16 mouse cellular contexts compared by ENCODE assay signal in the genomic region with DNA sequence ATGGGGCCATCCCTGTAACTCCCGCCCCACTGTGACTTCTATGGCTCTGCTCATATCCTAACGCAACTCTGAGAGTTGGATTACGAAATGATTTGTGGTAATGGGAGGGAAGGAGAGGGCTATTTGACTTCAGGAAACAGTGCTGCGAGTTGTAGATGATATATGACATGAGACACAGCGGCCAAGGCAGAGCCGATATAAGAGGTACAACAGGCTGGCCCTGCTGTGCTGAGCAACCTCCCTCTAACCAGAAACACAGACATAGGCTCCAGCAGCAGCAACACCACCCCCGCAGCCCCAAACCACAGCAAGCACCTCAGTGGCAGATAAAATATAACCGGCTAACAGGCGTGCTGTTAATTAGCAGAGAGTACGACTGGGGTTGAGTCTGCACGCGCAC.
DNase-seq lines count a peak whose midpoint lies in the region; ATAC-seq and TF ChIP-seq lines count a peak whose summit lies in the region.
"Had no signal": no experiment of that assay in that cellular context is flagged by ENCODE, and none has a peak within 500 bp of the region (broad histone marks: within the 10 kb centered on the region; RNA-seq: fewer than 3 reads in every experiment).

No protein-coding gene starts in this region.

- peaks cover 42% of the 10 kb centered on the region for H3K27me3 ChIP-seq in limb, embryonic 12.5 days

- peaks cover 29% of the 10 kb centered on the region for H3K4me1 ChIP-seq in limb, embryonic 12.5 days (replicated peaks)
- H3K4me1 ChIP-seq: liver, embryonic 15.5 days; megakaryocyte, embryonic 14.5 days had no signal

- H3K4me3 ChIP-seq in limb, embryonic 12.5 days (replicated peaks): no peak overlapping the region
- H3K4me3 ChIP-seq: hindbrain, embryonic 13.5 days; layer of hippocampus, adult 2 months; liver, embryonic 15.5 days; megakaryocyte, embryonic 14.5 days had no signal

- no peak overlapping the region for H3K9ac ChIP-seq in limb, embryonic 12.5 days (replicated peaks)
- H3K9ac ChIP-seq: hindbrain, embryonic 13.5 days; liver, embryonic 15.5 days had no signal

- H3K4me2 ChIP-seq in limb, embryonic 12.5 days: peak overlapping the region; percentile 8; the same call in 1 of the 2 replicates
- H3K4me2 ChIP-seq: hindbrain, embryonic 13.5 days; liver, embryonic 15.5 days had no signal

- ATAC-seq in limb, embryonic 12.5 days (ENCODE audit: insufficient number of reproducible peaks, insufficient read depth, low FRiP score, low TSS enrichment, low read depth): no peak

- intact Hi-C loops in heart, postnatal 25 days (cut with DNase I): no loop called here

- peak; percentile 35 for DNase-seq in embryo, embryonic 10 days (ENCODE audit: low spot score)
- DNase-seq in embryo, embryonic 9.5 days (ENCODE audit: extremely low spot score): no peak
- peak; percentile 6 for DNase-seq in kidney, postnatal 14 days
- no peak for DNase-seq in kidney, adult 9 months
- peak; percentile 36 for DNase-seq in brain, embryonic 14.5 days (ENCODE audit: low read depth)
- DNase-seq in heart, postnatal 25 days (ENCODE audit: low spot score): no peak
- no peak for DNase-seq in cerebellum, adult 18-20 months
- DNase-seq: adrenal gland, adult 2 months; cerebellum, postnatal 14 days; gastrocnemius, postnatal 36 days; right cerebral cortex, postnatal 25 days had no signal

- TF ChIP-seq POLR2A in brain, embryonic 14.5 days (IDR thresholded peaks at IDR 0.05; ENCODE audit: borderline replicate concordance, extremely low read depth, insufficient read depth, insufficient read length, poor library complexity, severe bottlenecking): no peak

- no peaks in the 10 kb centered on the region for H3K36me3 ChIP-seq in limb, embryonic 12.5 days
- H3K36me3 ChIP-seq: hindbrain, embryonic 13.5 days; liver, embryonic 15.5 days had no signal

- H3K27ac ChIP-seq in limb, embryonic 12.5 days: no peak overlapping the region
- H3K27ac ChIP-seq: hindbrain, embryonic 13.5 days; layer of hippocampus, adult 2 months; liver, embryonic 15.5 days had no signal

- no peak for TF ChIP-seq CTCF in brain, embryonic 14.5 days (IDR thresholded peaks at IDR 0.05; ENCODE audit: borderline replicate concordance, extremely low read depth, insufficient read depth, insufficient read length)

- no peaks in the 10 kb centered on the region for H3K9me3 ChIP-seq in limb, embryonic 12.5 days
- H3K9me3 ChIP-seq: hindbrain, embryonic 13.5 days; liver, embryonic 15.5 days; megakaryocyte, embryonic 14.5 days had no signal

- 25% methylated on average over 12 of the region's 12 CpGs for WGBS in limb, embryonic 12.5 days

Comparison
In these comparisons a context has a peak if more than half of its experiments do, and no peak if none do; other contexts are left out.
1. DNase-seq: peak in embryo, embryonic 10 days (single experiment), kidney, postnatal 14 days (single experiment) and brain, embryonic 14.5 days (single experiment); none in embryo, embryonic 9.5 days (single experiment), kidney, adult 9 months (single experiment), heart, postnatal 25 days (single experiment) and cerebellum, adult 18-20 months (0 of 2).